Mouse (Mus musculus) 416B (cell line): ENCODE measurements around the gene Magi2.
"Not testable (repeated sequence)": the region's sequence is repeated elsewhere in the genome, so short reads cannot be mapped to it uniquely, and the experiment has no call there.

Experiments
- DNase-seq: peaks from one replicate; pipeline ENCODE4 v3.0.0; 2011; ENCODE audit warnings: low read depth

The Magi2 gene

GRCm38 (mm10) chr5:20704886-20705285 is 1478.0 kb downstream of the Magi2 start:
- no peak for DNase-seq

- not testable (repeated sequence) for DNase-seq
These were observed 1479.8 kb downstream of the Magi2 start for GRCm38 (mm10) chr5:20706322-20707282.

GRCm38 (mm10) chr5:20710845-20711244 is 1484.0 kb downstream of the Magi2 start:
- DNase-seq: not testable (repeated sequence)

GRCm38 (mm10) chr5:20714619-20715018 is 1487.8 kb downstream of the Magi2 start:
- not testable (repeated sequence) for DNase-seq

- DNase-seq: not testable (repeated sequence)
These were observed 1489.1 kb downstream of the Magi2 start for GRCm38 (mm10) chr5:20715980-20716379.

GRCm38 (mm10) chr5:20720201-20720900 is 1493.5 kb downstream of the Magi2 start:
- no peak for DNase-seq

GRCm38 (mm10) chr5:20723226-20723625 is 1496.4 kb downstream of the Magi2 start:
- not testable (repeated sequence) for DNase-seq

- DNase-seq: no peak
These were observed 1512.0 kb downstream of the Magi2 start for GRCm38 (mm10) chr5:20738795-20739194.

GRCm38 (mm10) chr5:20741193-20741592 is 1514.4 kb downstream of the Magi2 start:
- DNase-seq: no peak

GRCm38 (mm10) chr5:20741936-20742335 is 1515.1 kb downstream of the Magi2 start:
- no peak for DNase-seq

GRCm38 (mm10) chr5:20748142-20748541 is 1521.3 kb downstream of the Magi2 start:
- no peak for DNase-seq

- peak; percentile 7 for DNase-seq
These were observed 1522.0 kb downstream of the Magi2 start for GRCm38 (mm10) chr5:20748856-20749255.

GRCm38 (mm10) chr5:20749535-20749934 is 1522.7 kb downstream of the Magi2 start:
- peak; percentile 80 for DNase-seq

GRCm38 (mm10) chr5:20751000-20751399 is 1524.2 kb downstream of the Magi2 start:
- DNase-seq: no peak

GRCm38 (mm10) chr5:20751696-20752095 is 1524.9 kb downstream of the Magi2 start:
- DNase-seq: no peak

- DNase-seq: no peak
These were observed 1526.3 kb downstream of the Magi2 start for GRCm38 (mm10) chr5:20753096-20753495.

GRCm38 (mm10) chr5:20753963-20754362 is 1527.1 kb downstream of the Magi2 start:
- no peak for DNase-seq
